Mouse (Mus musculus) kidney, postnatal 0 days (tissue): ENCODE data around the gene Chrm1. TPM values are rescaled to one million over a fixed set of nuclear protein-coding genes. Genes with fewer than 3 reads are reported as not detected.

Experiments used
- ATAC-seq: fragments of 200-750 bp; cut with Nextera tagmentation; replicated peaks from 2 replicates; pipeline ENCODE4 v1.8.0; 2017; ENCODE audit warnings: low read depth, moderate number of reproducible peaks, moderate TSS enrichment, moderate library complexity; ENCODE audit not compliant: low FRiP score
- DNase-seq: peaks from one replicate; pipeline ENCODE4 v3.0.0-alpha.2; 2016; ENCODE audit warnings: low spot score
- H3K27ac ChIP-seq: fragments of 300-500 bp; sonication (generic); 2 replicates; pipeline ENCODE4 v1.5.1; 2014; ENCODE audit warnings: mild to moderate bottlenecking
- H3K27me3 ChIP-seq: fragments of 300-500 bp; sonication (generic); 2 replicates; pipeline ENCODE4 v1.6.1; 2014; ENCODE audit warnings: low read length, mixed read lengths; ENCODE audit not compliant: insufficient read depth
- H3K36me3 ChIP-seq: fragments of 300-500 bp; sonication (generic); 2 replicates; pipeline ENCODE4 v1.6.1; 2014; ENCODE audit warnings: low read length, mixed read lengths; ENCODE audit not compliant: insufficient read depth
- H3K4me1 ChIP-seq: fragments of 300-500 bp; sonication (generic); replicated peaks from 2 replicates; pipeline ENCODE4 v1.6.1; 2014; ENCODE audit warnings: antibody characterized with exemption, low read length, mixed read lengths; ENCODE audit not compliant: insufficient read depth
- H3K4me2 ChIP-seq: fragments of 300-500 bp; sonication (generic); 2 replicates; pipeline ENCODE4 v1.6.1; 2014; ENCODE audit warnings: mild to moderate bottlenecking, low read length, moderate library complexity, mixed read lengths
- H3K4me3 ChIP-seq: fragments of 300-500 bp; sonication (generic); replicated peaks from 2 replicates; pipeline ENCODE4 v1.5.1; 2014; ENCODE audit warnings: low read depth, low read length
- H3K9ac ChIP-seq: fragments of 300-500 bp; sonication (generic); 2 replicates; pipeline ENCODE4 v1.6.1; 2014; ENCODE audit warnings: low read depth, low read length
- H3K9me3 ChIP-seq: fragments of 300-500 bp; sonication (generic); replicated peaks from 2 replicates; pipeline ENCODE4 v1.6.1; 2016; ENCODE audit warnings: low read length, inconsistent platforms, mixed read lengths
- CTCF ChIP-seq: IDR thresholded peaks from 2 replicates; pipeline ENCODE4 v1.5.1; 2016; ENCODE audit warnings: antibody characterized with exemption, low read depth, mild to moderate bottlenecking, moderate library complexity
- WGBS: fragments of 180-500 bp; shearing (Covaris S2); extraction: QIAGEN DNeasy Blood & Tissue Kit; methylation state at CpG from one replicate; pipeline ENCODE4 v1.1.7; 2014; 5-methylcytosine and 5-hydroxymethylcytosine counted together
- polyA plus RNA-seq: library from polyadenylated mRNA; unstranded; fragments of >200 nt; fragmentation: Nextera tagmentation; extraction: Ambion mirVana; gene quantifications from 2 replicates; pipeline ENCODE4 v1.2.1, GENCODE M21; 2015

Chrm1 gene
- polyA plus RNA-seq, 1 experiment from 2014 or later = 0.17 TPM

DNA sequence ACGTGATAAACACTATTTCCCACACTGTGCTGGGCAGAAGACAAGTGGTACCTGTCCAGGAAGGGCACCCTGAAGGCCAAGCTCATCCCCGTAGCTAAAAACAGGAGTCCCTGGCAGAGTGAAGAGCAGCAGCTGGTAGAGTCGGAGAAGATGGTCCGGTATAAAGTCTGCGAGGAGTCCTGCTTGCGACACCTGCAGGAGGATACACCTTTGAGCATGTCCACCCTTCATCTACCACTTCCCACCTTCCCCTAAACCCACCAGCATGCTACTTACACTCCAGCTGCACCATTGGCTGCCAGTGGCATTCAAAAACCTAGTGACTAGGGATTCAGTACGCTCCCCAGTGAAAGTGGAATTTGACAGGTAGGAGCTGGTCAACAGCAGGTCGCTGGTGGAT is 45.4 kb downstream of the Chrm1 start:
- Histone ChIP-seq H3K4me1 (peaks cover 11% of the 10 kb centered on the region; the same call in 1 of the 2 replicates), H3K27ac (no peak overlapping the region), H3K4me2 (no peak overlapping the region), H3K4me3 (no peak overlapping the region), H3K36me3 (peaks cover 42% of the 10 kb centered on the region), H3K27me3 (no peaks in the 10 kb centered on the region), H3K9me3 (no peaks in the 10 kb centered on the region), H3K9ac (no peak overlapping the region)
- WGBS = 93% methylated on average over 8 of the region's 8 CpGs
- DNase-seq (no peak), ATAC-seq (no peak)
- TF ChIP-seq CTCF = no peak

DNA sequence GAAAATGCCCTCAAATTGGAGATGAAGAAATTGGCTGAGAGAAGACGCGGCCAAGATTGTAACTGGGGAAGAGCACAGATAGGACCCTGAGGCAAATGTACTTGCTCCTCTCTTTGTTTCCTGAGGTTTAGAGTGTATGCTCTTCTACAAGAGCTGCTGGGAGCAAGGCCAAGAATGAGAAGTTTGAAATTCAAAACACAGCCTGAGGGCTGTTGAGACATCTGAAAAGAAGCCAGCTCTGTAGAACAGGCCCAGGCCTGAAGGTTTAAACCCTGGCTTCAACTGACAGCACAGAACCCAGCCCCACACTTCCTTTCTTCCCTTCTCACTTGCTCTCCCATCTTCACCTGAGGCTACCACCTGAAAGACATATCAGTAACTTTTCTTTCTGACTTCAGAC is 46.5 kb downstream of the Chrm1 start:
- Histone ChIP-seq H3K4me1 (peaks cover 11% of the 10 kb centered on the region; the same call in 1 of the 2 replicates), H3K9ac (0 out of 2 replicates have a peak overlapping the region, but pooled peaks have one; percentile 14), H3K27ac (no peak overlapping the region), H3K36me3 (peaks cover 42% of the 10 kb centered on the region), H3K27me3 (no peaks in the 10 kb centered on the region), H3K4me2 (no peak overlapping the region), H3K9me3 (no peaks in the 10 kb centered on the region), H3K4me3 (no peak overlapping the region)
- DNase-seq = no peak
- ATAC-seq = no peak
- WGBS = 94% methylated on average over 2 of the region's 2 CpGs
- TF ChIP-seq CTCF = no peak

DNA sequence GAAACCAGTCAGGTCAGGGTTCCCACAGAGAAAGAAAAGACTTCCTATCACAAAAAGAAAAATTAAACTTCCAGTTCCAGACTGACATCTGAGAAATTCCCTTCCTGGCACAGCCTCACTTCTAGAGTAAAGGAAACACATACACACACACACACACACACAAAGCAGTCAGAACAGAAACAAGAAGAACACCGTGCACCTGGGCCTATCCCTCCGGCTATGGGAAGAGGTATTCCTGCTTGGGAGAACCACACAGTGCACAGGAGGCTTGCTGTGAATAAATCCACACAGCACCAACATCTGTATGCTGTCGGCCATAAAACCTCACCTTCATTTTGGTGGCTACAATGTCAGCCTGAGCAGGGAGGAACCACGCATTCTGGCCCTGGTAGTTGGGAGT is 47.9 kb downstream of the Chrm1 start:
- Histone ChIP-seq H3K36me3 (peaks cover 40% of the 10 kb centered on the region), H3K27ac (peak overlapping the region; percentile 94; the same call in 1 of the 2 replicates), H3K27me3 (no peaks in the 10 kb centered on the region), H3K4me3 (peak overlapping the region; percentile 63), H3K9ac (no peak overlapping the region), H3K9me3 (no peaks in the 10 kb centered on the region), H3K4me1 (peaks cover 11% of the 10 kb centered on the region; the same call in 1 of the 2 replicates), H3K4me2 (peak overlapping the region; percentile 79)
- DNase-seq (no peak), ATAC-seq (no peak)
- no peak for TF ChIP-seq CTCF
- WGBS = 39% methylated on average over 4 of the region's 4 CpGs

DNA sequence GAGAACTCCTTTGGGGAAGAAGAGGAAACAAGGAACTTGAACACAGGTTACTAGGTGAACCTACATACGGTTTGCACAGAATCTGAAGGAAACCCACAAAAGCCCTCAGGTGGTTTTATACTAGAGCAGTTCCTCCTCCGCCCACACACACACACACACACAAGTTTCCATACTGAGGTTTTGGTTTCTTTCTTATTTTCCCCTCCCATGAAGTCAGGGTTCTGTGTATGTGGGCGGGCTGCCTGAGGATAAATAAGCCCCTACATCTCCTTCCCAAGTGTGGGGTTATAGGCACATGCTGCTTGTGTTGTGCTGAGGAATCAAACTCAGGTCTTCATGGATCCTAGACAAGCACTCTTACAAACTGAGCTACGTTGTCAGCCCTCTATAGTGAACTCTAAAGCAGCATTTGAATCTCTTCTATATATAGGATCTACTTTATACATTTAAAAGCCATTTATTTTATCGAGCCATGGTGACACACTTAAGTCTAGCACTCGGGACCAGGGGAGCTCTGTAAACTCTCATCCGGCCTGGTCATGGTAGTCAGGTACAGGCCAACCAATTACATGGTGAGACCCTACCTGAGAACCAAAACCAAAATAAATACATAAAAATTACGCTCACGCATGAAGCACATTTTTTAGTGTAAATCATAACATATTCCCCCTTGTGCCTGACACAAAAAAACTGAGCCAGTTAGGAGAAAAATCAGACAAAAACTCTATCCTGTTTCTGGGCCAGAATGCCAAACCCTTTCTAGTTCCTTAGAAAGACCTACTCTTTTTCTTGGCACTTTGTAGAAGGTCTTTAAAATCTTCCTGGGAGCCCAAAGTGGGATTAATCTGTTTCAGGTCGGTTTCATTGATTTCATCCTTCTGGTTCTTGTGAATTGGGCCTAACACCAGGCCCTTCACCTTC is 48.6 kb downstream of the Chrm1 start:
- ATAC-seq (no peak), DNase-seq (no peak)
- H3K4me2 ChIP-seq = peak overlapping the region; percentile 79
- H3K36me3 ChIP-seq = peaks cover 35% of the 10 kb centered on the region
- peak overlapping the region; percentile 94 for H3K27ac ChIP-seq
- TF ChIP-seq CTCF = no peak
- WGBS = 41% methylated on average over 10 of the region's 10 CpGs
- peak overlapping the region; percentile 63 for H3K4me3 ChIP-seq
- peaks cover 11% of the 10 kb centered on the region; the same call in 1 of the 2 replicates for H3K4me1 ChIP-seq
- peak overlapping the region; percentile 70 for H3K9ac ChIP-seq
- no peaks in the 10 kb centered on the region for H3K27me3 ChIP-seq
- H3K9me3 ChIP-seq = no peaks in the 10 kb centered on the region

DNA sequence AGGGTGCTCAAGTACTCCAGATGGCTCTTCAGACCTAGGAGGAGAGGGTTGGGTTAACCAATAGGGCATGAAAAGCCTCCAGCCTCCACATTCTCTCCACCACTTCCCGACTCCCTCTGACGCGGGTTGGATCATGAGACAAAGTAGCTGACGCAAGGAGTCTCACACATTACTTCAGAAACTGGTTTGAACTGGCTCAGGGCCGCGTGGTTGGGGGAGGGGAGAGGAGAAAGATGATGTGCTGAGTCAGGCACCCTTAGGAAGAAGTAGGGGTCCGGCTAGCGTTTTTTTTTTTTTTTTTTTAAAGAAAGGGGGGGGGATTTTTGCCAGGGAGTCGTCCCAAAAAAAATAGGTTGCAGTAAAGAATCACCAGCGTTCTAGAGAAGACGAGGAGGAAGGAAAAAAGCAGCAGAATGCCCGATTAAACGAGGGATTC is 49.3 kb downstream of the Chrm1 start:
- H3K9me3 ChIP-seq = no peaks in the 10 kb centered on the region
- H3K4me1 ChIP-seq = peaks cover 11% of the 10 kb centered on the region; the same call in 1 of the 2 replicates
- H3K4me3 ChIP-seq = peak overlapping the region; percentile 63
- no peak for TF ChIP-seq CTCF
- peak; percentile 82 for ATAC-seq
- under 1% methylated on average over 13 of the region's 13 CpGs for WGBS
- peaks cover 29% of the 10 kb centered on the region for H3K36me3 ChIP-seq
- peak overlapping the region; percentile 94 for H3K27ac ChIP-seq
- H3K9ac ChIP-seq = peak overlapping the region; percentile 70
- peak overlapping the region; percentile 79 for H3K4me2 ChIP-seq
- H3K27me3 ChIP-seq = no peaks in the 10 kb centered on the region
- peak; percentile 91 for DNase-seq

DNA sequence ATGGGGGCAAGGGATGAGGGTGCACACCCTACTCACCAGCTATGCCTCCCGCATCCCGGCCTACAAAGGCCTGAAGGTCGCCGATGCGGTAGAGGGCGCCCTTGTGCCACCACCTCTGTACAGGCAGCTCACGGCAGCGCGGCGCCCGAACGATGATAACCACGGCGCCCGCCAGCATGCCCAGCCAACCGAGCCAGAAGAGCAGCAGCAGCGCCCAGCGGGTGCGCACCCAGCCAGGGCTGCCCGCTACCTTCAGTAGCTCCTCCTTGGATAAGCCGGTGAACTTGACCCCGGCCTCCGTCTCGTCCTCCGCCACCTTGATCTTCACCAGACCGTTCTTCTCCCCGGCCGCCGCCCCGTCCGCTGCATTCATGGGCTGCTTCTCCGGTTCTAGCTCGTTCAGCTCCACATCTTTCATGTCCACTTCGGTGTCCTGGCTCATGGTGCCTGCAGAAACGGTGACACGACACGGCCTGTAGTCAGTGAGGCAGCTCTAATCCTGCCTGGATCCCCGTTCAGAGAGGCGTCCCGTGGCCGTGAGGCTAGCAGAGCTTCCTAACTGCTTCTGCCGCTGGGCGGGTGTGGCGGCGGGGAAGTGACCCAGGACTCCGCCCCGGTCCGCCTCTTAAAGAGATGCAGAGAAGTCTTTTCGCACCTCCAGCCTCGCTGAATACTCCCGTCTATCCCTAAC is 49.9 kb downstream of the Chrm1 start:
- WGBS = 0% methylated on average over 51 of the region's 51 CpGs
- peak overlapping the region; percentile 63 for H3K4me3 ChIP-seq
- H3K9me3 ChIP-seq = no peaks in the 10 kb centered on the region
- peak; percentile 90 for ATAC-seq
- H3K27me3 ChIP-seq = no peaks in the 10 kb centered on the region
- H3K4me1 ChIP-seq = peaks cover 11% of the 10 kb centered on the region; the same call in 1 of the 2 replicates
- peak overlapping the region; percentile 70 for H3K9ac ChIP-seq
- peaks cover 24% of the 10 kb centered on the region for H3K36me3 ChIP-seq
- peak; percentile 74 for TF ChIP-seq CTCF
- H3K27ac ChIP-seq = peak overlapping the region; percentile 94
- DNase-seq = peak; percentile 93
- peak overlapping the region; percentile 79 for H3K4me2 ChIP-seq
